Mouse (Mus musculus): ENCODE data around the gene Cdh3. TPM values are rescaled to one million over a fixed set of nuclear protein-coding genes. Genes with fewer than 3 reads are reported as not detected.
"Not testable (repeated sequence)": the region's sequence is repeated elsewhere in the genome, so short reads cannot be mapped to it uniquely, and the experiment has no call there.

Gene Cdh3
- total and polyA plus RNA-seq, 2 experiments from 2014 or later: 1.3 to 1.4 TPM

DNA sequence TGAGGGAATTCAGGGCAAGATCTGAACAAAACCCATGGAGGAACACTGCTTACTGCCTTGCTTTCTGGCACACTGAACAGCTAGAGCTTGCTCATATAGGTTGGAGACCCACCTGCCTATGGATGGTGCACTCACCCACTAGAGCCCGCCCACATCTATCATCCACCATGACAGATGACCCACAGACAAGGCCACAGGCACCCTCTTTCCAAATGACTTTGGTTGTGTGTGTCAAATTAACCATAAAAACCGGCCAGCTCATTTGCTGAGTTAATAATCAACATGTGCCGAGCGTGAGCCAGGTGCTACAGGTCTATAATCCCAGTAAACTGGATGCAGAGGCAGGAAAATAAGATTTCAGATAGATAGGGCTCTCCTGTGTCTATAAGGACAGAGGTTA, 59.7 kb downstream of the Cdh3 start:
- DNase-seq (no peak), ATAC-seq (no peak)
- H3K9ac ChIP-seq: no peak overlapping the region
- H3K27ac ChIP-seq (ENCODE audit: low read depth, low read length): no peak overlapping the region
- TF ChIP-seq CTCF (IDR thresholded peaks at IDR 0.05; ENCODE audit: low read depth): no peak
- H3K4me1 ChIP-seq (ENCODE audit: insufficient read depth): no peaks in the 10 kb centered on the region
- no peak overlapping the region for H3K4me2 ChIP-seq (ENCODE audit: low read depth)
- 84% methylated on average over 4 of the region's 4 CpGs for WGBS
- H3K9me3 ChIP-seq (ENCODE audit: low read length): no peaks in the 10 kb centered on the region
- H3K36me3 ChIP-seq (ENCODE audit: insufficient read depth): no peaks in the 10 kb centered on the region
- H3K27me3 ChIP-seq (ENCODE audit: insufficient read depth, low read length): no peaks in the 10 kb centered on the region
- H3K4me3 ChIP-seq (ENCODE audit: low read depth, low read length): no peak overlapping the region

- no peak for DNase-seq
- Histone ChIP-seq H3K27ac (ENCODE audit: low read depth, low read length) (no peak overlapping the region), H3K4me3 (ENCODE audit: low read depth, low read length) (no peak overlapping the region), H3K27me3 (ENCODE audit: insufficient read depth, low read length) (no peaks in the 10 kb centered on the region), H3K9me3 (ENCODE audit: low read length) (no peaks in the 10 kb centered on the region), H3K4me2 (ENCODE audit: low read depth) (no peak overlapping the region), H3K36me3 (ENCODE audit: insufficient read depth) (no peaks in the 10 kb centered on the region), H3K9ac (no peak overlapping the region), H3K4me1 (ENCODE audit: insufficient read depth) (no peaks in the 10 kb centered on the region)
- WGBS: 83% methylated on average over 5 of the region's 5 CpGs
- no peak for TF ChIP-seq CTCF (IDR thresholded peaks at IDR 0.05; ENCODE audit: low read depth)
- ATAC-seq: no peak
Observed at GRCm38 (mm10) chr8:106571551-106572172, 61.0 kb downstream of the Cdh3 start.

DNA sequence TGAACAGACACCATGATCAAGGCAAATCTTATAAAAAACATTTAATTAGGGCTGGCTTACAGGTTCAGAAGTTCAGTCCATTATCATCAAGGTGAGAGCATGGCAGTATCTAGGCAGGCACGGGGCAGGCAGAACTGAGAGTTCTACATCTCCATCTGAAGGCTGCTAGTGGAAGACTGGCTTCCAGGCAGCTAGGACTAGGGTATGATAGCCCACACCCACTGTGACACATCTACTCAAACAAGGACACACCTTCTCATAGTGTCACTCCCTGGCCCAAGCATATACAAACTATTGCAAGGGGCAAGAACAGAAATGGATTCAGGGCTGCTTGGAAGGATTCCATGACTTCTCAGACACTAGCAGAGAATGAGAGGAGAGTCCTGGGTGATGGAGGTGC, 61.5 kb downstream of the Cdh3 start:
- ATAC-seq: not testable (repeated sequence)

DNA sequence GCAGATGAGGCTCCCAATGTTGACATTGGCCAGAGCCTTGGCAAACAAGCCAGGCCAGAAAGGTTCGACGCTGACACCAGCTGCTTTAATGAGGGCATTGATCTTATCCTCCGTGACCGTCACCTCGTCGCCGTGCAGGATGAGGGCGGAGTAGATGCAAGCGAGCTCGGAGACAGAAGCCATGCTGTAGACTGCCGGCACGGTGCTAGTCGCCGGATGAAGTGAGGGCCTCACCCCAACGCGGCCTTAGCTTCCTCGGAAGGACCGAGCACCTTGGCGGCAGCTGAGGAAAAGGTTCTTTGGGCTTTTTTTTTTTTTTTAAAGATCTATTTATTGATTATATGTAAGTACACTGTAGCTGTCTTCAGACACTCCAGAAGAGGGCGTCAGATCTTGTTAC, 62.5 kb downstream of the Cdh3 start, which contains the start of gene Gm10073:
Gene Gm10073 (minus strand): TSS at position 294 of the 400 bp plus-strand sequence.
- H3K27me3 ChIP-seq (ENCODE audit: insufficient read depth, low read length); H3K9me3 ChIP-seq (ENCODE audit: low read length); DNase-seq; H3K9ac ChIP-seq; ATAC-seq; H3K27ac ChIP-seq (ENCODE audit: low read depth, low read length); H3K4me1 ChIP-seq (ENCODE audit: insufficient read depth); H3K36me3 ChIP-seq (ENCODE audit: insufficient read depth); H3K4me2 ChIP-seq (ENCODE audit: low read depth); H3K4me3 ChIP-seq (ENCODE audit: low read depth, low read length): not testable (repeated sequence)
- 72% methylated on average over 20 of the region's 20 CpGs for WGBS

More for the DNA sequence above, 61.5 kb downstream of the Cdh3 start:
- not testable (repeated sequence) for H3K36me3 ChIP-seq (ENCODE audit: insufficient read depth); DNase-seq; H3K9me3 ChIP-seq (ENCODE audit: low read length); H3K4me2 ChIP-seq (ENCODE audit: low read depth); H3K27me3 ChIP-seq (ENCODE audit: insufficient read depth, low read length); H3K4me1 ChIP-seq (ENCODE audit: insufficient read depth); H3K9ac ChIP-seq; H3K27ac ChIP-seq (ENCODE audit: low read depth, low read length); H3K4me3 ChIP-seq (ENCODE audit: low read depth, low read length)
- WGBS: 91% methylated on average over 1 of the region's 1 CpGs

- no peak overlapping the region for H3K9ac ChIP-seq
- no peak overlapping the region for H3K4me3 ChIP-seq (ENCODE audit: low read depth, low read length)
- H3K27ac ChIP-seq (ENCODE audit: low read depth, low read length): no peak overlapping the region
- no peak overlapping the region for H3K4me2 ChIP-seq (ENCODE audit: low read depth)
- TF ChIP-seq CTCF (IDR thresholded peaks at IDR 0.05; ENCODE audit: low read depth): no peak
- ATAC-seq (no peak), DNase-seq (no peak)
- H3K27me3 ChIP-seq (ENCODE audit: insufficient read depth, low read length): no peaks in the 10 kb centered on the region
- no peaks in the 10 kb centered on the region for H3K4me1 ChIP-seq (ENCODE audit: insufficient read depth)
- H3K9me3 ChIP-seq (ENCODE audit: low read length): no peaks in the 10 kb centered on the region
- H3K36me3 ChIP-seq (ENCODE audit: insufficient read depth): no peaks in the 10 kb centered on the region
- 90% methylated on average over 4 of the region's 4 CpGs for WGBS
Observed at GRCm38 (mm10) chr8:106574283-106574682, 63.6 kb downstream of the Cdh3 start.

- Histone ChIP-seq H3K27me3 (ENCODE audit: insufficient read depth, low read length) (no peaks in the 10 kb centered on the region), H3K4me2 (ENCODE audit: low read depth) (no peak overlapping the region), H3K4me3 (ENCODE audit: low read depth, low read length) (no peak overlapping the region), H3K4me1 (ENCODE audit: insufficient read depth) (no peaks in the 10 kb centered on the region), H3K9me3 (ENCODE audit: low read length) (no peaks in the 10 kb centered on the region), H3K27ac (ENCODE audit: low read depth, low read length) (no peak overlapping the region), H3K36me3 (ENCODE audit: insufficient read depth) (no peaks in the 10 kb centered on the region), H3K9ac (no peak overlapping the region)
- 50% methylated on average over 6 of the region's 6 CpGs for WGBS
- no peak for TF ChIP-seq CTCF (IDR thresholded peaks at IDR 0.05; ENCODE audit: low read depth)
- DNase-seq (no peak), ATAC-seq (no peak)
Observed at GRCm38 (mm10) chr8:106576849-106577555, 66.3 kb downstream of the Cdh3 start.

GRCm38 (mm10) chr8:106579510-106579909, 68.8 kb downstream of the Cdh3 start:
- DNase-seq (no peak), ATAC-seq (no peak)
- H3K4me3 ChIP-seq (ENCODE audit: low read depth, low read length): no peak overlapping the region
- H3K27ac ChIP-seq (ENCODE audit: low read depth, low read length): no peak overlapping the region
- H3K4me1 ChIP-seq (ENCODE audit: insufficient read depth): no peaks in the 10 kb centered on the region
- H3K4me2 ChIP-seq (ENCODE audit: low read depth): no peak overlapping the region
- WGBS: 75% methylated on average over 2 of the region's 2 CpGs
- H3K9me3 ChIP-seq (ENCODE audit: low read length): no peaks in the 10 kb centered on the region
- no peaks in the 10 kb centered on the region for H3K27me3 ChIP-seq (ENCODE audit: insufficient read depth, low read length)
- H3K9ac ChIP-seq: no peak overlapping the region
- no peaks in the 10 kb centered on the region for H3K36me3 ChIP-seq (ENCODE audit: insufficient read depth)
- TF ChIP-seq CTCF (IDR thresholded peaks at IDR 0.05; ENCODE audit: low read depth): no peak

Measured in forebrain, postnatal 0 days (tissue).